Mouse (Mus musculus) forebrain, postnatal 0 days (tissue): Measurements from ENCODE around the gene Myo15b. TPM values are rescaled to one million over a fixed set of nuclear protein-coding genes. Genes with fewer than 3 reads are reported as not detected.
A peak's percentile ranks its signal among the peaks of the same experiment; 100 is the strongest.

Experiments
- ATAC-seq: fragments of 200-750 bp; cut with Nextera tagmentation; 2 replicates; pipeline ENCODE4 v1.8.0; 2017; ENCODE audit warnings: mild to moderate bottlenecking, moderate library complexity
- DNase-seq: peaks from one replicate; pipeline ENCODE4 v3.0.0-alpha.2; 2015
- H3K27ac ChIP-seq: fragments of 300-500 bp; sonication (generic); 2 replicates; pipeline ENCODE4 v1.5.1; 2014; ENCODE audit warnings: low read depth, mild to moderate bottlenecking, antibody characterized with exemption, low read length, moderate library complexity, mixed read lengths
- H3K27me3 ChIP-seq: fragments of 300-500 bp; sonication (generic); 2 replicates; pipeline ENCODE4 v1.6.1; 2014; ENCODE audit warnings: mild to moderate bottlenecking, low read length, mixed read lengths; ENCODE audit not compliant: insufficient read depth
- H3K36me3 ChIP-seq: fragments of 300-500 bp; sonication (generic); 2 replicates; pipeline ENCODE4 v1.6.1; 2014; ENCODE audit warnings: mild to moderate bottlenecking, moderate library complexity; ENCODE audit not compliant: insufficient read depth
- H3K4me1 ChIP-seq: fragments of 300-500 bp; sonication (generic); 2 replicates; pipeline ENCODE4 v1.6.1; 2014; ENCODE audit warnings: antibody characterized with exemption; ENCODE audit not compliant: insufficient read depth
- H3K4me2 ChIP-seq: fragments of 300-500 bp; sonication (generic); 2 replicates; pipeline ENCODE4 v1.6.1; 2014; ENCODE audit warnings: low read depth, mild to moderate bottlenecking, moderate library complexity
- H3K4me3 ChIP-seq: fragments of 300-500 bp; sonication (generic); 2 replicates; pipeline ENCODE4 v1.5.1; 2014; ENCODE audit warnings: low read depth, low read length, mixed read lengths
- H3K9ac ChIP-seq: fragments of 300-500 bp; sonication (generic); 2 replicates; pipeline ENCODE4 v1.6.1; 2014; ENCODE audit warnings: mild to moderate bottlenecking
- H3K9me3 ChIP-seq: fragments of 300-500 bp; sonication (generic); 2 replicates; pipeline ENCODE4 v1.6.1; 2016; ENCODE audit warnings: low read length
- CTCF ChIP-seq: sonication (generic); IDR thresholded peaks from 2 replicates; pipeline ENCODE4 v1.5.1; 2016; ENCODE audit warnings: antibody characterized with exemption, control low read depth, low read depth
- WGBS: fragments of 180-500 bp; shearing (Covaris S2); extraction: QIAGEN DNeasy Blood & Tissue Kit; methylation state at CpG from one replicate; pipeline ENCODE4 v1.1.7; 2014; 5-methylcytosine and 5-hydroxymethylcytosine counted together
- polyA plus RNA-seq: library from polyadenylated mRNA; unstranded; fragments of >200 nt; fragmentation: Nextera tagmentation; extraction: Ambion mirVana; gene quantifications from 2 replicates; pipeline ENCODE4 v1.2.1, GENCODE M21; 2015
- total RNA-seq: library from RNA; depleted of rRNA; stranded (reverse); fragments of >200 nt; gene quantifications from 2 replicates; pipeline ENCODE4 v1.2.3, GENCODE M21; 2014; rRNA removed

Gene Myo15b
- total RNA-seq (not detected in 2 replicates), polyA plus RNA-seq (0.01 TPM in 1 of 2 replicates, not detected in the other)

- DNase-seq (no peak), ATAC-seq (no peak)
- Histone ChIP-seq H3K9ac (no peak within 1 kb of the TSS), H3K4me1 (peaks cover 6% of the 10 kb centered on the region; the same call in 1 of the 2 replicates), H3K9me3 (no peaks in the 10 kb centered on the region), H3K4me2 (peak within 1 kb of the TSS; percentile 40), H3K4me3 (peak within 1 kb of the TSS; percentile 30), H3K27me3 (peaks cover 34% of the 10 kb centered on the region), H3K36me3 (no peaks in the 10 kb centered on the region), H3K27ac (no peak within 1 kb of the TSS)
- 10% methylated on average over 27 of the region's 27 CpGs for WGBS
- TF ChIP-seq CTCF: no peak
Observed at GRCm38 (mm10) chr11:115858354-115858753, at the start of gene Myo15b. TSS of gene Myo15b (plus strand) at chr11:115858406.

- peak; percentile 41 for DNase-seq
- ATAC-seq: peak; percentile 33
Observed at GRCm38 (mm10) chr11:115808696-115809310, 49.4 kb upstream of the Myo15b start.

GRCm38 (mm10) chr11:115809311-115809781 lies 48.9 kb upstream of the Myo15b start:
- DNase-seq: no peak
- Histone ChIP-seq H3K36me3 (peaks cover 5% of the 10 kb centered on the region; the same call in 1 of the 2 replicates), H3K4me2 (peak overlapping the region; percentile 24; the same call in 1 of the 2 replicates), H3K27ac (peak overlapping the region; percentile 54; the same call in 1 of the 2 replicates), H3K9ac (no peak overlapping the region), H3K9me3 (no peaks in the 10 kb centered on the region), H3K4me1 (peaks cover 10% of the 10 kb centered on the region; the same call in 1 of the 2 replicates), H3K4me3 (no peak overlapping the region), H3K27me3 (no peaks in the 10 kb centered on the region)
- no peak for TF ChIP-seq CTCF
- ATAC-seq: no peak
- WGBS: 47% methylated on average over 8 of the region's 8 CpGs

More at GRCm38 (mm10) chr11:115808696-115809310, 49.4 kb upstream of the Myo15b start:
- Histone ChIP-seq H3K27me3 (no peaks in the 10 kb centered on the region), H3K36me3 (peaks cover 5% of the 10 kb centered on the region; the same call in 1 of the 2 replicates), H3K4me1 (0 out of 2 replicates have a peak, but pooled peaks cover 8% of the 10 kb centered on the region), H3K27ac (peak overlapping the region; percentile 54), H3K9me3 (no peaks in the 10 kb centered on the region), H3K4me3 (no peak overlapping the region), H3K4me2 (peak overlapping the region; percentile 24), H3K9ac (no peak overlapping the region)
- TF ChIP-seq CTCF: no peak
- 18% methylated on average over 10 of the region's 10 CpGs for WGBS

- 61% methylated on average over 14 of the region's 14 CpGs for WGBS
- Histone ChIP-seq H3K4me2 (peak overlapping the region; percentile 95; the same call in 1 of the 2 replicates), H3K4me1 (peaks cover 11% of the 10 kb centered on the region), H3K4me3 (no peak overlapping the region), H3K27ac (no peak overlapping the region), H3K36me3 (no peaks in the 10 kb centered on the region), H3K9me3 (no peaks in the 10 kb centered on the region), H3K27me3 (no peaks in the 10 kb centered on the region), H3K9ac (no peak overlapping the region)
- TF ChIP-seq CTCF: no peak
- no peak for DNase-seq
- no peak for ATAC-seq
Observed at GRCm38 (mm10) chr11:115810377-115810776, 47.8 kb upstream of the Myo15b start.

- no peak for DNase-seq
- WGBS: 68% methylated on average over 20 of the region's 20 CpGs
- Histone ChIP-seq H3K9ac (no peak overlapping the region), H3K9me3 (no peaks in the 10 kb centered on the region), H3K4me2 (peak overlapping the region; percentile 95), H3K4me1 (peaks cover 19% of the 10 kb centered on the region), H3K4me3 (0 out of 2 replicates have a peak overlapping the region, but pooled peaks have one; percentile 7), H3K27me3 (no peaks in the 10 kb centered on the region), H3K27ac (no peak overlapping the region), H3K36me3 (no peaks in the 10 kb centered on the region)
- TF ChIP-seq CTCF: no peak
- no peak for ATAC-seq
Observed at GRCm38 (mm10) chr11:115811381-115812093, 46.7 kb upstream of the Myo15b start.

GRCm38 (mm10) chr11:115812095-115812494 lies 46.1 kb upstream of the Myo15b start:
- 30% methylated on average over 7 of the region's 7 CpGs for WGBS
- no peak overlapping the region for H3K9ac ChIP-seq

More at GRCm38 (mm10) chr11:115812095-115812494, 46.1 kb upstream of the Myo15b start:
- DNase-seq (no peak), ATAC-seq (no peak)
- Histone ChIP-seq H3K4me1 (peaks cover 19% of the 10 kb centered on the region), H3K9me3 (no peaks in the 10 kb centered on the region), H3K4me2 (peak overlapping the region; percentile 95), H3K36me3 (peaks cover 2% of the 10 kb centered on the region; the same call in 1 of the 2 replicates), H3K27ac (no peak overlapping the region), H3K4me3 (0 out of 2 replicates have a peak overlapping the region, but pooled peaks have one; percentile 7), H3K27me3 (no peaks in the 10 kb centered on the region)
- no peak for TF ChIP-seq CTCF
